Mouse (Mus musculus) spleen, adult 2 months (tissue): Measurements from ENCODE around the gene Atp11c. TPM values are rescaled to one million over a fixed set of nuclear protein-coding genes. Genes with fewer than 3 reads are reported as not detected.
A peak's percentile ranks its signal among the peaks of the same experiment; 100 is the strongest.

ENCODE experiments used
- DNase-seq, 2 experiments: peaks; one replicate each; pipeline versions ENCODE4 v3.0.0 to v3.0.0-alpha.2; 2012 to 2021; ENCODE audit warnings: low spot score in 2 of 2, low read depth in 1 of 2
- H3K27ac ChIP-seq: fragments of 200-500 bp; 2 replicates; pipeline ENCODE4 v1.5.1; 2012; ENCODE audit warnings: low read length, inconsistent platforms; ENCODE audit not compliant: insufficient read depth
- H3K27me3 ChIP-seq: fragments of 200-500 bp; 2 replicates; pipeline ENCODE4 v1.6.1; 2012; ENCODE audit warnings: mild to moderate bottlenecking, moderate library complexity, low read length, inconsistent platforms; ENCODE audit not compliant: control insufficient read depth, insufficient read depth
- H3K36me3 ChIP-seq: fragments of 200-500 bp; 2 replicates; pipeline ENCODE4 v1.6.1; 2012; ENCODE audit warnings: mild to moderate bottlenecking, low read length, inconsistent platforms; ENCODE audit not compliant: control insufficient read depth, insufficient read depth
- H3K4me1 ChIP-seq: fragments of 200-500 bp; 2 replicates; pipeline ENCODE4 v1.6.1; 2011; ENCODE audit warnings: inconsistent platforms; ENCODE audit not compliant: control insufficient read depth, insufficient read depth, insufficient read length
- H3K4me3 ChIP-seq: fragments of 200-500 bp; 2 replicates; pipeline ENCODE4 v1.5.1; 2011; ENCODE audit warnings: mild to moderate bottlenecking, inconsistent platforms; ENCODE audit not compliant: insufficient read depth, insufficient read length; ENCODE audit errors: extremely low read depth
- CTCF ChIP-seq: fragments of 200-500 bp; IDR thresholded peaks from 2 replicates; pipeline ENCODE4 v1.5.1; 2011; ENCODE audit warnings: mild to moderate bottlenecking, inconsistent platforms; ENCODE audit not compliant: insufficient read depth, insufficient read length, insufficient replicate concordance; ENCODE audit errors: extremely low read depth
- POLR2A ChIP-seq: fragments of 200-500 bp; IDR thresholded peaks from 2 replicates; pipeline ENCODE4 v1.6.1; 2011; ENCODE audit warnings: low read depth, low read length, inconsistent platforms
- WGBS: fragments of 180-500 bp; shearing (Covaris S2); methylation state at CpG from one replicate; pipeline ENCODE4 v1.1.7; 2018; 5-methylcytosine and 5-hydroxymethylcytosine counted together
- polyA plus RNA-seq: library from polyadenylated mRNA; depleted of rRNA; stranded (reverse); fragments of >200 nt; gene quantifications from 2 replicates; pipeline ENCODE4 v1.2.3, GENCODE M21; 2012; rRNA removed

Atp11c gene
- 3.2 and 3.5 TPM in 2 replicates for polyA plus RNA-seq

GRCm38 (mm10) chrX:60592598-60592997 is at the start of gene Atp11c:
Gene Atp11c (minus strand): TSS chrX:60592698.
- no peaks in the 10 kb centered on the region for H3K27me3 ChIP-seq
- H3K27ac ChIP-seq: no peak within 1 kb of the TSS
- TF ChIP-seq CTCF (no peak), POLR2A (no peak)
- H3K4me1 ChIP-seq: no peaks in the 10 kb centered on the region
- DNase-seq: no peak
- no peak within 1 kb of the TSS for H3K4me3 ChIP-seq
- no peaks in the 10 kb centered on the region for H3K36me3 ChIP-seq
- 95% methylated on average over 2 of the region's 2 CpGs for WGBS

GRCm38 (mm10) chrX:60609202-60609601 is 16.7 kb upstream of the Atp11c start:
- TF ChIP-seq CTCF (no peak), POLR2A (no peak)
- WGBS: 34% methylated on average over 3 of the region's 3 CpGs
- no peaks in the 10 kb centered on the region for H3K4me1 ChIP-seq
- H3K36me3 ChIP-seq: no peaks in the 10 kb centered on the region
- H3K27me3 ChIP-seq: no peaks in the 10 kb centered on the region
- no peak overlapping the region for H3K4me3 ChIP-seq
- H3K27ac ChIP-seq: no peak overlapping the region
- no peak for DNase-seq

GRCm38 (mm10) chrX:60570539-60570938 is 22.0 kb downstream of the Atp11c start:
- DNase-seq: no peak
- TF ChIP-seq CTCF: no peak
- no peak for TF ChIP-seq POLR2A

GRCm38 (mm10) chrX:60569047-60569446 is 23.5 kb downstream of the Atp11c start:
- H3K4me1 ChIP-seq: no peaks in the 10 kb centered on the region
- no peak overlapping the region for H3K4me3 ChIP-seq
- no peaks in the 10 kb centered on the region for H3K36me3 ChIP-seq
- no peak for DNase-seq
- no peak overlapping the region for H3K27ac ChIP-seq
- TF ChIP-seq CTCF: no peak
- H3K27me3 ChIP-seq: no peaks in the 10 kb centered on the region

More at GRCm38 (mm10) chrX:60570539-60570938, 22.0 kb downstream of the Atp11c start:
- no peak overlapping the region for H3K27ac ChIP-seq
- no peaks in the 10 kb centered on the region for H3K36me3 ChIP-seq
- no peaks in the 10 kb centered on the region for H3K4me1 ChIP-seq
- no peak overlapping the region for H3K4me3 ChIP-seq
- H3K27me3 ChIP-seq: no peaks in the 10 kb centered on the region
- 30% methylated on average over 1 of the region's 1 CpGs for WGBS

GRCm38 (mm10) chrX:60555242-60555641 is 37.3 kb downstream of the Atp11c start:
- no peak overlapping the region for H3K4me3 ChIP-seq

GRCm38 (mm10) chrX:60547444-60548304 is 44.8 kb downstream of the Atp11c start:
- no peak overlapping the region for H3K27ac ChIP-seq
- no peaks in the 10 kb centered on the region; the same call in 1 of the 2 replicates for H3K27me3 ChIP-seq
- H3K4me1 ChIP-seq: no peaks in the 10 kb centered on the region
- no peak for TF ChIP-seq CTCF
- DNase-seq: no peak
- peak overlapping the region; percentile 27; the same call in 1 of the 2 replicates for H3K4me3 ChIP-seq
- H3K36me3 ChIP-seq: no peaks in the 10 kb centered on the region
- 59% methylated on average over 85 of the region's 113 CpGs for WGBS

More at GRCm38 (mm10) chrX:60555242-60555641, 37.3 kb downstream of the Atp11c start:
- Histone ChIP-seq H3K36me3 (no peaks in the 10 kb centered on the region), H3K4me1 (no peaks in the 10 kb centered on the region), H3K27ac (no peak overlapping the region), H3K27me3 (no peaks in the 10 kb centered on the region)
- 73% methylated on average over 4 of the region's 4 CpGs for WGBS
- no peak for DNase-seq
- TF ChIP-seq POLR2A: no peak
- TF ChIP-seq CTCF: no peak

GRCm38 (mm10) chrX:60547098-60547443 is 45.4 kb downstream of the Atp11c start:
- H3K36me3 ChIP-seq: no peaks in the 10 kb centered on the region
- no peak overlapping the region for H3K27ac ChIP-seq
- H3K4me3 ChIP-seq: 0 out of 2 replicates have a peak overlapping the region, but pooled peaks have one; percentile 4
- DNase-seq: no peak
- no peaks in the 10 kb centered on the region for H3K4me1 ChIP-seq
- WGBS: 41% methylated on average over 16 of the region's 16 CpGs
- no peaks in the 10 kb centered on the region; the same call in 1 of the 2 replicates for H3K27me3 ChIP-seq
- TF ChIP-seq POLR2A (no peak), CTCF (no peak)
